Mouse (Mus musculus) forebrain, embryonic 12.5 days (tissue): ENCODE results near the gene Nans. TPM values are rescaled to one million over a fixed set of nuclear protein-coding genes. Genes with fewer than 3 reads are reported as not detected.

Source experiments
- ATAC-seq: fragments of 200-750 bp; cut with Nextera tagmentation; 2 replicates; pipeline ENCODE4 v1.8.0; 2017; ENCODE audit warnings: moderate TSS enrichment; ENCODE audit not compliant: low FRiP score
- H3K27ac ChIP-seq: fragments of 300-500 bp; sonication (generic); 2 replicates; pipeline ENCODE4 v1.5.1; 2016; ENCODE audit warnings: mild to moderate bottlenecking
- H3K27me3 ChIP-seq: fragments of 300-500 bp; sonication (generic); 2 replicates; pipeline ENCODE4 v1.6.1; 2016; ENCODE audit warnings: mild to moderate bottlenecking
- H3K36me3 ChIP-seq: fragments of 300-500 bp; sonication (generic); replicated peaks from 2 replicates; pipeline ENCODE4 v1.6.1; 2016; ENCODE audit warnings: mild to moderate bottlenecking
- H3K4me1 ChIP-seq: fragments of 300-500 bp; sonication (generic); 2 replicates; pipeline ENCODE4 v1.6.1; 2016
- H3K4me2 ChIP-seq: fragments of 300-500 bp; sonication (generic); 2 replicates; pipeline ENCODE4 v1.6.1; 2016; ENCODE audit warnings: mild to moderate bottlenecking, moderate library complexity
- H3K4me3 ChIP-seq: fragments of 300-500 bp; sonication (generic); replicated peaks from 2 replicates; pipeline ENCODE4 v1.5.1; 2016; ENCODE audit warnings: mild to moderate bottlenecking
- H3K9ac ChIP-seq: fragments of 300-500 bp; sonication (generic); 2 replicates; pipeline ENCODE4 v1.6.1; 2016; ENCODE audit warnings: mild to moderate bottlenecking
- H3K9me3 ChIP-seq: fragments of 300-500 bp; sonication (generic); 2 replicates; pipeline ENCODE4 v1.6.1; 2016
- WGBS: fragments of 180-500 bp; shearing (Covaris S2); methylation state at CpG from one replicate; pipeline ENCODE4 v1.1.7; 2016; 5-methylcytosine and 5-hydroxymethylcytosine counted together
- polyA plus RNA-seq: library from polyadenylated mRNA; unstranded; fragments of >200 nt; fragmentation: Nextera tagmentation; extraction: Ambion mirVana; gene quantifications from 2 replicates; pipeline ENCODE4 v1.2.1, GENCODE M21; 2016

Nans gene
- polyA plus RNA-seq, 1 experiment from 2014 or later, result 75.8 TPM

DNA sequence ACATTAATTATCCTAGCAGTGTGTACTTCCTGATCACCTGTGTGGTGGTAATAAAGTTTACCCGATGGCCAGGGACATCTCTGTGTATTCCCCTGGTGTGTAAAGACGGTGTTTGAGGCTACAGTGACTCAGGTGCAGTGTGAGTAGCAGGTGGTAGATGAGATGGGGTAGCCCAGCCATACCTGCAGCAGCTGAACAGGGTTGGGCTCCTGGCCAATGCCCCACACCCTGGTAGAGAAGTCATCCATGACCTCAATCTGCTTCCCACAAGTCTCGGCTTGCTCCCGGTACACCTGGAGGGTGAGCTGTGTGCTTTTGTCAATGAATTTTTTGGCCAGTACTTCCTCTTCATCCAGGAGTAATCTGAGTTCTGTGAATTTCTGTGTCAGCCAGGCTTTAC lies 34.3 kb downstream of the Nans start:
- Histone ChIP-seq H3K4me2 (no peak overlapping the region), H3K36me3 (no peaks in the 10 kb centered on the region), H3K27me3 (peaks cover 12% of the 10 kb centered on the region; the same call in 1 of the 2 replicates), H3K9me3 (no peaks in the 10 kb centered on the region), H3K4me3 (no peak overlapping the region), H3K9ac (no peak overlapping the region), H3K4me1 (peaks cover 6% of the 10 kb centered on the region), H3K27ac (no peak overlapping the region)
- ATAC-seq, result no peak
- 89% methylated on average over 4 of the region's 4 CpGs for WGBS

DNA sequence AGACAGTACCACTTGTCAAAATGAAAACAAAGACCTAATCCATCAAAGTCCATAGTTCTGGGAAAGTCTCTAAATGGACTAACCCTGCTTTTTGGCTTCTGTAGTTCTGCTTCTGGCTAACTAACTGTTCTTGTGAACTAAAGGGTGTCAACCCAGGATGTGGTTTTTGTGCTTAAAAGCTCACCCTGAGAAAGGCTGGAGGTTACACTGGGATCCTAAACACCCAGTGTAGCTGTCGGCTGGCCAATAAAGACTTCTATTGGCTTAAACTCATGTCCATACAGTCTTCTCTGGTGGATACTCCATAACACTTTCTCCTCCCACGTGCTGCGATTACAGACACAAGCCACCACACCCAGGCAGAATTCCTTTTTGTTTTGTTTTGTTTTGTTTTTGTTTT lies 37.2 kb downstream of the Nans start:
- no peak for ATAC-seq
- no peak overlapping the region for H3K4me2 ChIP-seq
- H3K9me3 ChIP-seq, result no peaks in the 10 kb centered on the region
- 89% methylated on average over 3 of the region's 3 CpGs for WGBS
- H3K27me3 ChIP-seq, result peaks cover 10% of the 10 kb centered on the region; the same call in 1 of the 2 replicates
- peaks cover 6% of the 10 kb centered on the region for H3K4me1 ChIP-seq
- no peak overlapping the region for H3K4me3 ChIP-seq
- no peaks in the 10 kb centered on the region for H3K36me3 ChIP-seq
- H3K27ac ChIP-seq, result no peak overlapping the region
- no peak overlapping the region for H3K9ac ChIP-seq

DNA sequence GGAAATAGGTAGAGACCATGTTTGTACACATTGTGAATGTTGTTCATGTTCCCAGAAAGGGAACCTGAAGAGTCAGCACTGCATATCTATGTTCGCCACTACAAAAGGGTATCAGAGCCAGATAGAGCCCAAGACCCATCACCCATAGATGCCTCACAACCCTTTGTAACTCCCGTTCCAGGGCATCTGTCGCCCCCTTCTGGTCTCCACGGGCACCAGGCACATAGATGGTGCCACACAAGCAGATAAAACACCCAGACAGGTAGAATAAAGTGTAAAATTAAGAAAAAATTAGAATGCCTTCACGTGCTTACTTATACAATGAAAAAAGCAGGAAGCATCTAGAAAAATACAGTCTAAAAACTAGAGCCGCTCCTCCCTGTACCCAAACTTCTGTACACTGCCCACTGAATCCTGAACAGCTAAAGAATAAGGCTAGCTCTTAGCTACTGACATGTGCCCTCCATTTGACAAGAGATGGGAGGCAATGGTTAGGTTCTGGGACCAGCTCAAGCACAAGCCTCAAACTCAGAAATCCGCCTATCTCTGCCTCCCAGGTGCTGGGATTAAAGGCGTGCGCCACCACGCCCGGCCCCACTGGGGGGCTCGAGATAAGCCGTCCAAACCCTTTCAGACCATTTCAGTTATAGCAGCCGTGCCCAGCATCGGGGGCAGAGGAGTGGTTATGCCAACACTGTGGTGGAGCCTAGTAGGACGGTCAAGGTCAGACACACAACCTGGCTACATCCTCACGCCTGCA lies 37.9 kb downstream of the Nans start:
- Histone ChIP-seq H3K9me3 (no peaks in the 10 kb centered on the region), H3K4me2 (peak overlapping the region; percentile 48), H3K27me3 (peaks cover 16% of the 10 kb centered on the region), H3K4me3 (peak overlapping the region; percentile 19), H3K9ac (no peak overlapping the region), H3K4me1 (peaks cover 6% of the 10 kb centered on the region), H3K36me3 (no peaks in the 10 kb centered on the region), H3K27ac (no peak overlapping the region)
- WGBS, result 31% methylated on average over 17 of the region's 17 CpGs
- no peak for ATAC-seq

DNA sequence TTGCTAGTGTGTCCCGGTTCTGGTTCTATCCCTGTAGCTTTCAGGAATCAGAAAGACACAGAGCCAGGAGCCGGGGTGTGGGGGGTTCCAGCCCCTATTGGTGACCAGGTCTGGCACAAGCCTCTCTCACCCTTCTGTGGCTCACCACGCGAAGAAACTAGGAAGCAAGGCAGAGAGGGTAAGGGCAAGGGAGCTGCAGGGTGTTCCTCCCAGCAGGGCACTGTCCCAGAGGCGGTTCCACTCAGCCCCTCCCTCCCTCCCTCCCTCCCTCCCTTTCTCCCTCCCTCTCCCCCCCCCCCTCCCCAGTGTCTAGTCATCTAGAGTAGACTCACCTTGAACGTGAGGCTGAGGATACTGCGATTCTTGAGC lies 38.5 kb downstream of the Nans start:
- WGBS, result 5% methylated on average over 5 of the region's 7 CpGs
- ATAC-seq, result 0 out of 2 replicates have a peak, but pooled peaks have one; percentile 33

DNA sequence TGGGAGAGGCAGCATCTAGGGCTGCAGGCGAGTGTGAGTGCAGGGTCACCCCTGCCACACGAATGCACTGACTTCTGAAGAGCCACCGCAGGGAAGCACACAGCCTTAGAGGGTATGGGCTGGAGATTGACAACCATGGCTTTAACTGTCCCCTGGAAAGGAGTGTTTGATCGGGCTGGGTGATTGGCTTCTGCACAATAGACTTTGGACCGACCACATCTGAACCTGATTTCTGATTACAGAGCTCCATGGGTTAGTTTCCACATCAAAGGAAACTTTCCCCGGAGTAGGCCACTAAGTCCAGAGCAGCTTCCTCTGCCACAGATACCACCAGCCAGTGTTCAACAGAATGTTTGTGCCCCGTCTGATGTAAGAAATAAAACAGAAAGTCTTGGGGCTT lies 40.7 kb downstream of the Nans start:
- no peak overlapping the region for H3K4me3 ChIP-seq
- no peak overlapping the region for H3K27ac ChIP-seq
- peaks cover 6% of the 10 kb centered on the region for H3K4me1 ChIP-seq
- ATAC-seq, result no peak
- no peaks in the 10 kb centered on the region for H3K36me3 ChIP-seq
- WGBS, result 51% methylated on average over 7 of the region's 7 CpGs
- no peak overlapping the region for H3K4me2 ChIP-seq
- no peaks in the 10 kb centered on the region for H3K9me3 ChIP-seq
- peaks cover 41% of the 10 kb centered on the region for H3K27me3 ChIP-seq
- no peak overlapping the region for H3K9ac ChIP-seq

More for the DNA sequence above, 38.5 kb downstream of the Nans start:
- H3K4me3 ChIP-seq, result peak overlapping the region; percentile 19
- H3K27ac ChIP-seq, result no peak overlapping the region
- H3K36me3 ChIP-seq, result no peaks in the 10 kb centered on the region
- H3K27me3 ChIP-seq, result peaks cover 20% of the 10 kb centered on the region
- H3K9me3 ChIP-seq, result no peaks in the 10 kb centered on the region
- peak overlapping the region; percentile 48 for H3K4me2 ChIP-seq
- no peak overlapping the region for H3K9ac ChIP-seq
- peaks cover 6% of the 10 kb centered on the region for H3K4me1 ChIP-seq

DNA sequence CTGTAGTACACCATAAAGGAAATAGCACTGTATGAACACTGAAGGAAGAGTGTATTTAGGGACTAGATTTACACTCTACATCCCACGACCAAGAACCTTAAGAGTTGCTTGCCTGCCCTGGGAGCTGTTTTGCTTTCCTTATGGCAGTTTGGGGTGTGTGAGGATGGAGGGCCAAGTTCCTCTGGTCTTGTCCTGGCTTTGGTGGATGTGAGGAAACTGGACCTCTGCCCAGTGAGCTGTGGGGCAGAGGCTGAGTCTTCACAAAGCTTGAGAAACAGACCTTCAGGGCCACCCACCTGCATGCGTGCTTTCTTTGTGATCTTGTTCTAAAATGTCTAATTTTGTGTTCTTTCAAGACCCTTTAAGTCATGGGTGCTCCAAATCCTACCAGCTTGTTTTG lies 43.5 kb downstream of the Nans start:
- Histone ChIP-seq H3K27me3 (peaks cover 58% of the 10 kb centered on the region), H3K36me3 (no peaks in the 10 kb centered on the region), H3K9me3 (no peaks in the 10 kb centered on the region), H3K4me1 (peaks cover 12% of the 10 kb centered on the region), H3K4me3 (no peak overlapping the region), H3K9ac (no peak overlapping the region), H3K4me2 (no peak overlapping the region), H3K27ac (no peak overlapping the region)
- WGBS, result 72% methylated on average over 2 of the region's 2 CpGs
- ATAC-seq, result no peak

DNA sequence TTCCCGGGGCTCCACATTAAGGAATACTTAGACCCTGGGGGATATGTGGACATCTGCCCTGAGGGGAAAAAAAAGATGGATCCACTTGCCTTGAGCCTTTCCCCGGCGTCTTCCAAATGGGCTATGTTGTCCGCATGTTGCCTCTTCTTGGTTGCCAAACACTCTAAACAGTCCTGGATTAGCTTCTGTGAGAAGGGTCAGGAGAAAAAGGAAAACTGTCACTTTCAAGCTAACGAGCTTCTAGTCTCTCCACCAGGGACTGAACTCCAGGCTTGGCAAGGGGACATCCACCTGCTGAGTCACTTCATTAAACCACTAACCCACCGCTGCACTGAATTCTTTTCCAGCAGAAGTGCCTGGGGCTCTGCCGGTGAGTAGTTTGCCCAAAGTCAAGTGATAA lies 43.9 kb downstream of the Nans start:
- no peak overlapping the region for H3K4me3 ChIP-seq
- 60% methylated on average over 7 of the region's 7 CpGs for WGBS
- peaks cover 62% of the 10 kb centered on the region for H3K27me3 ChIP-seq
- H3K9me3 ChIP-seq, result no peaks in the 10 kb centered on the region
- peaks cover 9% of the 10 kb centered on the region; the same call in 1 of the 2 replicates for H3K4me1 ChIP-seq
- no peak overlapping the region for H3K9ac ChIP-seq
- no peaks in the 10 kb centered on the region for H3K36me3 ChIP-seq
- ATAC-seq, result no peak
- H3K4me2 ChIP-seq, result no peak overlapping the region
- no peak overlapping the region for H3K27ac ChIP-seq

DNA sequence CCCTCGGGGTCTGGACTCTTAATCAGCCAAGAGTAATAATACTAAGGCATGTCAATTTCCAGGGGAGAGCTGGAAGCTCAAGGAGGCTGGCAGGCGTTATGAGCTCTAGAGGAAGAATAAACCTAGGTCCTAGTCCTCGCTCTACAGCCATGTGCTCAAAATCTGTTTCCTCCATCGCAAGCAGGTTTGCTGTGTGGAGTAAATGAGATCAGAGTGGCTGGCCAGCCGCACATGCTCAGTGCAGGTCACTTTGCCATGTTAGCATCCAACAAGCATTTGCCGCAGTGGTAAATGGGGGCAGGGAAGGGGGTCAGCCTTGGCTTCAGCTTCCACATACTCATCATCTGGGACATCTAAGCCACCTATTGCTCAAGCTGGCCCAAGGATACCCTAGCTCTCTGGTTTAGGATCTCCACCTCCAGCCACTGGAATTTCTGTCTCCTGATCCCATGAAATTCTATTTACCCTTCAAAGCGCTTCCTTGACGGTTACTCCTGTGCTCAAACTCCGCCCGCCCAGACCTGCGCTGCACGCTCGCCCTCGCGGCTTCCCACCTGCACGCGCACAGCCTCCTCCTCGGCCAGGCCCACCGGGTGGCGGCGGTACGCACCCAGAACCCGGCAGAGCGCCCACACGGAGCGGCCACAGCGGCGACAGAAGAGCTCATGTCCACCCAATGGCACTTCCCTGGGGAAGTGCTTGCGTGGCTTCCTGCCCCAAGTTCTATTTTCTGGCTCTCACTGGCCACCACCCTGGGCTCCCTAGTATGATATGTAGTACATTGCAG lies 45.1 kb downstream of the Nans start:
- Histone ChIP-seq H3K27me3 (peaks cover 67% of the 10 kb centered on the region), H3K9ac (no peak overlapping the region), H3K27ac (no peak overlapping the region), H3K4me1 (peaks cover 9% of the 10 kb centered on the region; the same call in 1 of the 2 replicates), H3K4me2 (peak overlapping the region; percentile 39), H3K4me3 (peak overlapping the region; percentile 17), H3K9me3 (no peaks in the 10 kb centered on the region), H3K36me3 (no peaks in the 10 kb centered on the region)
- WGBS, result 13% methylated on average over 29 of the region's 29 CpGs
- ATAC-seq, result no peak

DNA sequence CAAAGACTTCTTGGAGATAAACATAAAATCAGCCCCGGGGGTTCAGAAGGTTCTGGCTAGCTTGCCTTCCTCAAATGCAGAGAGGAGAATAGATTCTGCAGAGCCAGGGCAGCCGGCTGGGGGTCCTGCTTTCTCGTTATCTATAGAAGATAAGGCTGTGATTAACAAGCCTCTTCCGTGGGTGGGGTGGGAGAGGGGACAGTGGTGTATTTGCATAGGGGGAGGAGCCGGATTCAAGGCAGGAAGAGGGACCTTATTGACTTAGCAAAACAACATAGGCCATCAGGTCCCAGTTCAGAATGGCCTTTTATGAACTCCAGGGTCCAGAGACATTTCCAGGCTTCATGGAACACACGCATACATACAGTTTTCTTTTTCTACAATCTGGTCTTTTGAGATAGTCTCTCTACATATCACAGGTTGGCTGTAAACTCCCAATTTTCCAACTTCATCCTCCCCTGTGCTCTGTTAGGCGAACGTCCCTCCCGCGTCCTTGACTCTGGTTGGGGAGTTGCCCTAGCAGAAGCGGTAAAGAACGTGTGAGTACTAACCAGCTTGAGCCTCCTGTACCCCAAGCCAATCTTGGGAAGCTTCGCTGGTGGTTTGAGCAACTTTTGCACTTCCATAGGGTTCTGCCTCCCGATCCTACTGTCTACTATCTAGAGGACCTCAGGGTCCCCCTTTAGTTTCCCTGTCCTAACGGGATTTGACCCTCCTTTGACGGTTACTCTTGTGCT lies 46.2 kb downstream of the Nans start:
- no peaks in the 10 kb centered on the region for H3K9me3 ChIP-seq
- 7% methylated on average over 16 of the region's 16 CpGs for WGBS
- peaks cover 9% of the 10 kb centered on the region; the same call in 1 of the 2 replicates for H3K4me1 ChIP-seq
- no peaks in the 10 kb centered on the region for H3K36me3 ChIP-seq
- no peak for ATAC-seq
- H3K27me3 ChIP-seq, result peaks cover 67% of the 10 kb centered on the region
- no peak overlapping the region for H3K27ac ChIP-seq
- H3K4me3 ChIP-seq, result peak overlapping the region; percentile 43
- peak overlapping the region; percentile 66 for H3K4me2 ChIP-seq
- peak overlapping the region; percentile 29; the same call in 1 of the 2 replicates for H3K9ac ChIP-seq

DNA sequence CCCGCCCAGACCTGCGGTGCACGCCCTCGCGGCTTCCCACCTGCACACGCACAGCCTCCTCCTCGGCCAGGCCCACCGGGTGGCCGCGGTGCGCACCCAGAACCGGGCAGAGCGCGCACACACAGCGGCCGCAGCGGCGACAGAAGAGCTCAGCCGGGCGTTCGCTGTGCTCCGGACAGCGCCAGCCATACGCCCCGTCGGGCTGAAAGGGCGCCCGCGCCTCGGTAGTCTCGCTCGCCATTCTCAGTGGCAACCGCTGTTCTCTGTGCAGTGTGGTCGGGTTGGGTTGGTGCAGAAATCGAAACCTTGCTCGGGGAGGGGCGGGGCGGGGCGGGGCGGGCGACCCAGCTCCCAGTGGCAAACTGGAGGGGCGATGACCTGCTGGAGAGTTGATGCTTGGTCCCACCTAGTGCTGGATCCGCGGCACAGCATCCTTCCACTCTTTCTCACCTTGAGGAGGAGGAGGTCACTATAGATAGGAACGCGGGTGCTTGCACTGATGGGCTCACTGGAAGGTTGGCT lies 46.9 kb downstream of the Nans start, which contains the start of gene Trim14:
TSS of gene Trim14 (minus strand) at position 302 of the 522 bp plus-strand sequence.
- WGBS, result under 1% methylated on average over 44 of the region's 46 CpGs
- Histone ChIP-seq H3K27ac (no peak within 1 kb of the TSS), H3K4me3 (peak within 1 kb of the TSS; percentile 43), H3K4me2 (peak within 1 kb of the TSS; percentile 66), H3K36me3 (no peaks in the 10 kb centered on the region), H3K9me3 (no peaks in the 10 kb centered on the region), H3K4me1 (peaks cover 9% of the 10 kb centered on the region; the same call in 1 of the 2 replicates), H3K27me3 (peaks cover 67% of the 10 kb centered on the region), H3K9ac (peak within 1 kb of the TSS; percentile 29; the same call in 1 of the 2 replicates)
- ATAC-seq, result 0 out of 2 replicates have a peak, but pooled peaks have one; percentile 46

DNA sequence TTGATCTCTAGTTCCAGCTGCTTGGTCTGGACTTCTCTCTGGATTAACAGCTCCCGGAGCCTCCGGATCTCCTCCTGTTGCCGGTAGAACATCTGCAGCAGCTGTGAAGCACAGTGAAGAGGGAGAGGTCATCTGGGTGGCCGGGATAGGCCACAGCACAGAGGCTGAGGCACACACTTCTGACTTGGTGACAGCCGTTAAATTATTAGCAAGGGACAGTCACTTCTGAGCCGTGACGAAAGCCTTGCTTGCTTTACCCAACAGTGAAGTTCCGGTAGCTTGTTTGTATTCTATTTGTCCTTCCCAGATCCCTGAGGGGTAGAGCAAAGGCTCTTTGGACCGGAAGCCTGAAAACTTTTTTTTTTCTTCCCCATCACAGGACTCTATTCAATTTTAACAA lies 50.1 kb downstream of the Nans start:
- no peak for ATAC-seq
- 73% methylated on average over 9 of the region's 9 CpGs for WGBS
- H3K27me3 ChIP-seq, result peaks cover 42% of the 10 kb centered on the region

DNA sequence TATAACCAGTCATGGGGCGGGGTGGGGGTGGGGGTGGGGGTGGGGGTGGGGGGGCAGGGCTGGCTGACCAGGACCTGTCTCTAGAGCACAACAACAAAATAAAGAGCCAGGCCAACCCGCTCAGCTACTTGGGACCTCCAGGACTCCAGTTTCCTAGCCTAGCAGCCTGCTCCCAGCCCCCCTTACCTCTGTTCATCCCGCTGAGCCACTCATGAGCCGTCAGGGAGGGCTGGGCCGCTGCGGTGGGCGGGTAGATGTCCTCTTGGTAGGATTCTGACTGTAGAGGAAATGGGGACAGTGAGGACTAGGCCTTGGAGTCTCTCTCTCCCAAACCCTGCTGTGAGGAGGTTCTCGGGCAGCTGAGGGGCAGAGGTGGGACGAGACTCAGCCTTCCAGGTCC lies 52.7 kb downstream of the Nans start:
- no peak overlapping the region for H3K27ac ChIP-seq

More for the DNA sequence above, 50.1 kb downstream of the Nans start:
- Histone ChIP-seq H3K4me2 (no peak overlapping the region), H3K4me3 (no peak overlapping the region), H3K27ac (no peak overlapping the region), H3K9ac (no peak overlapping the region), H3K9me3 (no peaks in the 10 kb centered on the region), H3K4me1 (peaks cover 9% of the 10 kb centered on the region; the same call in 1 of the 2 replicates), H3K36me3 (no peaks in the 10 kb centered on the region)

More for the DNA sequence above, 52.7 kb downstream of the Nans start:
- H3K9me3 ChIP-seq, result no peaks in the 10 kb centered on the region
- no peaks in the 10 kb centered on the region for H3K4me1 ChIP-seq
- H3K4me3 ChIP-seq, result no peak overlapping the region
- ATAC-seq, result no peak
- WGBS, result 40% methylated on average over 9 of the region's 9 CpGs
- no peak overlapping the region for H3K4me2 ChIP-seq
- no peaks in the 10 kb centered on the region for H3K36me3 ChIP-seq
- no peak overlapping the region for H3K9ac ChIP-seq
- peaks cover 16% of the 10 kb centered on the region for H3K27me3 ChIP-seq
